Mouse (Mus musculus): ENCODE measurements around the gene Dennd1c.

Gene Dennd1c

GRCm38 (mm10) chr17:57047406-57047805 lies 30.9 kb downstream of the Dennd1c start:
- DNase-seq, result no peak

- no peak for DNase-seq
These were observed 36.8 kb downstream of the Dennd1c start, which contains the start of gene Slc25a41 for GRCm38 (mm10) chr17:57041554-57041953. Slc25a41 (minus strand) TSS chr17:57041654.

GRCm38 (mm10) chr17:57038978-57039377 lies 39.3 kb downstream of the Dennd1c start:
- DNase-seq, result no peak

- no peak for DNase-seq
These were observed 45.5 kb downstream of the Dennd1c start for GRCm38 (mm10) chr17:57032854-57033253.

- peak; percentile 98 to 99 for DNase-seq
These were observed 46.5 kb downstream of the Dennd1c start for GRCm38 (mm10) chr17:57031661-57032420.

DNA sequence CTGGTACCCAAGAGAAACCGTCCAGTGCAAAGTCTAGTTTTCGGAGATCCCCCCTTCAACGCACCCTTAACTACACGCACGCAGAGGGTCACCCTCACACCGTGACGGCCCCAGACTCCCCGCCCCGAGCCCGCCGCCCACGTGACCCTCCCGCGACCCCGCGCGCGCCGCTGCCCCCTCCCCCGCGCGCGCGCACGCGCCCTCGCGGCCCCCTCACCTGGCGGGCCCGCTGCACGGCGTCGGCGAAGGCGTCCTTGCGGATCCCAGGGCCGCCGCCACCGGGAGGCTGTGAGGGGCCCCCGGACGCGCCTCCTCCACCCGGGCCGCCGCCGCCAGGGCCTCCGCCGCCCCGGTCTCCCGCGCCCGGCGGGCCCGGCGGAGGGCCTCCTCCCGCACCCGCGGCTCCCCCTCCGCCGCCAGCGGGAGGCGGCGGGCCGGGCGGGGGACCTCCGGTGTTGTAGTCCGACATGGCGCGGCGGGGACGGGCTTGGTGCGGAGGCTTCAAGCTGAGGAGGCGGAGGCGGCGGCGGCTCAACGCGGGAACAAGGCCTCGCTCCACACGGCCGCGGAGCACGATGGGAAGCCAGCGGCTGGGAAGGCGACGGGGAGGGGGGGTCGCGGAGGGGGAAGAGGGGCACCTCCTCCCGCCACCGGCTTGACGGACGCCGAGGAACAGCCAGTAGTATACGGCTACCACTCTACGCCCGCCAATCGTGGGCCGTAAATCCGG lies 47.2 kb downstream of the Dennd1c start, which contains the start of gene Khsrp:
Gene Khsrp, minus strand, starts transcription at position 592 of the 730 bp plus-strand sequence.
- peak in 1 of 2 experiments; percentile 49 for DNase-seq

DNA sequence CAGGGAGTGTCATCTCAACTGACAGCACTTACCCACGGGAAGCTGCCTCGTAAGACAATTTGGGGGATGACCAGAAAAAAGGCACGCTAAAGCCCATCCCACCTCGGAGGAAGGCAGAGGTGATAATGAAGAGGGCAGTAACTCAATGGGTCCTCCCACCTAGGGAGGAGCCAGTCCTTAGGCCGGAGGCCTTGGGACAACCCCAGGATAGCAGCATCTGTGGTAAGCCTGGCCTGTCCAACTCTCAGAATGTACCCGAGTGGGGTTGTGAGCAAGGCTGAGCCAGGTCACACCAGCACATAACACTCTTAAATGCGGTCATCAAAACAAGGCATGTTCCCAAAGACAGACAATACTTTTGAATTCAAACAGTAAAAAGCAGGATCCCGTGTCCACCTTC lies 48.6 kb downstream of the Dennd1c start:
- DNase-seq, result no peak

- no peak for DNase-seq
These were observed 50.8 kb downstream of the Dennd1c start for GRCm38 (mm10) chr17:57027471-57027870.

DNA sequence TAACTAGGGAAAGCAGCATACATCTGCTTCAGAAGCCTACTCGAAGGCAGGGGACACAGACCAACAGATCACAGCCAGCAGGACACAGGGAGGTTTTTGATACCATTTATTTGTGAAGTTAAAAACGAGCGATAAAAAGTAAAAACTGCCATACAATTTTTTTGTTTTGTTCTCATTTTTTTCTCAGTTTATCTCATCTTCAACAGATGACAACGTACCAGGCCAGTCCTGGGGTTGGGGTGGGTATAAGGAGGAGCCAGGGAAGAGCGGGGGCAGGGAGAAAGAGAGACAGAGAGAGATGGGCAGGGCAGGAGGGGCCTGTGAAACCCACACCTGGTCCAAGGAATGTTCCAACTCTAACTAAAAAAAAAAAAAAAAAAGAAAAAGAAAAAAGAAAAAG lies 57.4 kb downstream of the Dennd1c start:
- DNase-seq, result no peak

GRCm38 (mm10) chr17:57019693-57020092 lies 58.6 kb downstream of the Dennd1c start:
- DNase-seq, result no peak

All from spleen, adult 18-20 months (tissue).